Mouse (Mus musculus) liver, postnatal 0 days (tissue): ENCODE data around the gene Chd2.

Experiments used
- CTCF ChIP-seq: sonication (generic); IDR thresholded peaks from 2 replicates; pipeline ENCODE4 v1.5.1; 2016; ENCODE audit warnings: antibody characterized with exemption, low read depth
- EP300 ChIP-seq: IDR thresholded peaks from 2 replicates; pipeline ENCODE4 v1.6.1; 2016; ENCODE audit warnings: antibody characterized with exemption, low read depth, mild to moderate bottlenecking

- no peak for TF ChIP-seq EP300
- peak; percentile 76 for TF ChIP-seq CTCF
Measured at GRCm38 (mm10) chr7:73399501-73400044, 142.1 kb downstream of the Chd2 start.
